Mouse (Mus musculus) common myeloid progenitor, adult 5-6 weeks (primary cell): ENCODE measurements at regions not wholly inside any gene's neighbourhood (a gene's known extent, or its start where the extent isn't known, plus 50 kb on each side); places are given as distances from the start of the nearest gene placed in this dataset.

ENCODE experiments used
- ATAC-seq: replicated peaks from 2 replicates; pipeline ENCODE4 v1.8.0; 2016; ENCODE audit warnings: low read depth, mild to moderate bottlenecking, moderate TSS enrichment, inconsistent platforms; ENCODE audit not compliant: poor library complexity, severe bottlenecking

- ATAC-seq, result no peak
These were observed 78.2 kb upstream of the Slc16a7 start for GRCm38 (mm10) chr10:125467503-125467902.

- peak; percentile 95 for ATAC-seq
These were observed 99.1 kb upstream of the Slc16a7 start for GRCm38 (mm10) chr10:125488350-125488749.

GRCm38 (mm10) chr10:125490395-125490794 is 101.1 kb upstream of the Slc16a7 start:
- no peak for ATAC-seq

GRCm38 (mm10) chr10:125494489-125494888 is 105.2 kb upstream of the Slc16a7 start:
- no peak for ATAC-seq

GRCm38 (mm10) chr10:125498347-125498746 is 109.1 kb upstream of the Slc16a7 start:
- ATAC-seq, result 0 out of 2 replicates have a peak, but pooled peaks have one; percentile 47

- no peak for ATAC-seq
These were observed 111.1 kb upstream of the Slc16a7 start for GRCm38 (mm10) chr10:125500338-125500737.

- ATAC-seq, result no peak
These were observed 125.8 kb upstream of the Slc16a7 start for GRCm38 (mm10) chr10:125515026-125515425.

- ATAC-seq, result 0 out of 2 replicates have a peak, but pooled peaks have one; percentile 39
These were observed 141.6 kb upstream of the Slc16a7 start for GRCm38 (mm10) chr10:125530876-125531275.

GRCm38 (mm10) chr10:125538316-125538715 is 149.1 kb upstream of the Slc16a7 start:
- ATAC-seq, result peak; percentile 96

GRCm38 (mm10) chr10:125586489-125587147 is 197.4 kb upstream of the Slc16a7 start:
- ATAC-seq, result no peak

- no peak for ATAC-seq
These were observed 203.7 kb upstream of the Slc16a7 start for GRCm38 (mm10) chr10:125593006-125593405.

- ATAC-seq, result no peak
These were observed 218.7 kb upstream of the Slc16a7 start for GRCm38 (mm10) chr10:125607787-125608617.

- no peak for ATAC-seq
These were observed 221.1 kb upstream of the Slc16a7 start for GRCm38 (mm10) chr10:125610353-125610752.

GRCm38 (mm10) chr10:125612773-125613172 is 223.5 kb upstream of the Slc16a7 start:
- no peak for ATAC-seq

GRCm38 (mm10) chr10:125621376-125621775 is 232.1 kb upstream of the Slc16a7 start:
- ATAC-seq, result no peak

GRCm38 (mm10) chr10:125623836-125624235 is 234.6 kb upstream of the Slc16a7 start:
- ATAC-seq, result no peak

- ATAC-seq, result no peak
These were observed 278.6 kb upstream of the Slc16a7 start for GRCm38 (mm10) chr10:125667906-125668305.

- ATAC-seq, result no peak
These were observed 284.4 kb upstream of the Slc16a7 start for GRCm38 (mm10) chr10:125673637-125674036.

GRCm38 (mm10) chr10:125679644-125680043 is 286.3 kb upstream of the Lrig3 start:
- 0 out of 2 replicates have a peak, but pooled peaks have one; percentile 36 for ATAC-seq

- no peak for ATAC-seq
These were observed 280.8 kb upstream of the Lrig3 start for GRCm38 (mm10) chr10:125685130-125685529.

GRCm38 (mm10) chr10:125693505-125693904 is 272.5 kb upstream of the Lrig3 start:
- no peak for ATAC-seq
